Mouse (Mus musculus): ENCODE results near the gene Mettl7a1.
"Not testable (repeated sequence)": the region's sequence is repeated elsewhere in the genome, so short reads cannot be mapped to it uniquely, and the experiment has no call there.

Gene Mettl7a1

GRCm38 (mm10) chr15:100301556-100301955, 2.4 kb upstream of the Mettl7a1 start:
- DNase-seq = no peak

- no peak for DNase-seq
Observed at GRCm38 (mm10) chr15:100303428-100304018, 417 bp upstream of the Mettl7a1 start.

- DNase-seq = no peak
Observed at GRCm38 (mm10) chr15:100306201-100306600, 2.3 kb downstream of the Mettl7a1 start.

GRCm38 (mm10) chr15:100307438-100308096, 3.6 kb downstream of the Mettl7a1 start:
- peak; percentile 56 for DNase-seq

- no peak for DNase-seq
Observed at GRCm38 (mm10) chr15:100312346-100312745, 8.4 kb downstream of the Mettl7a1 start.

GRCm38 (mm10) chr15:100314448-100315145, 10.7 kb downstream of the Mettl7a1 start:
- DNase-seq = no peak

GRCm38 (mm10) chr15:100318014-100318671, 14.2 kb downstream of the Mettl7a1 start:
- not testable (repeated sequence) for DNase-seq

- DNase-seq = no peak
Observed at GRCm38 (mm10) chr15:100319884-100320283, 15.9 kb downstream of the Mettl7a1 start.

- no peak for DNase-seq
Observed at GRCm38 (mm10) chr15:100320295-100320905, 16.5 kb downstream of the Mettl7a1 start.

- DNase-seq = peak; percentile 70
Observed at GRCm38 (mm10) chr15:100321134-100321533, 17.2 kb downstream of the Mettl7a1 start.

- DNase-seq = no peak
Observed at GRCm38 (mm10) chr15:100324021-100324591, 20.2 kb downstream of the Mettl7a1 start.

- no peak for DNase-seq
Observed at GRCm38 (mm10) chr15:100325235-100325634, 21.3 kb downstream of the Mettl7a1 start.

- not testable (repeated sequence) for DNase-seq
Observed at GRCm38 (mm10) chr15:100328089-100328488, 24.1 kb downstream of the Mettl7a1 start.

GRCm38 (mm10) chr15:100329336-100329735, 25.4 kb downstream of the Mettl7a1 start:
- DNase-seq = not testable (repeated sequence)

GRCm38 (mm10) chr15:100330739-100331138, 26.8 kb downstream of the Mettl7a1 start:
- no peak for DNase-seq

- not testable (repeated sequence) for DNase-seq
Observed at GRCm38 (mm10) chr15:100332077-100332961, 28.4 kb downstream of the Mettl7a1 start.

GRCm38 (mm10) chr15:100334629-100335028, 30.7 kb downstream of the Mettl7a1 start, which contains the start of gene Mettl7a3:
TSS of gene Mettl7a3 (plus strand) at chr15:100334929.
- no peak for DNase-seq

- not testable (repeated sequence) for DNase-seq
Observed at GRCm38 (mm10) chr15:100337328-100337727, 33.4 kb downstream of the Mettl7a1 start.

- peak; percentile 60 for DNase-seq
Observed at GRCm38 (mm10) chr15:100337847-100338246, 33.9 kb downstream of the Mettl7a1 start.

- DNase-seq = not testable (repeated sequence)
Observed at GRCm38 (mm10) chr15:100341314-100341980, 37.5 kb downstream of the Mettl7a1 start.

- no peak for DNase-seq
Observed at GRCm38 (mm10) chr15:100345484-100345883, 41.5 kb downstream of the Mettl7a1 start.
